Mouse (Mus musculus): ENCODE data around the gene Mras. TPM values are rescaled to one million over a fixed set of nuclear protein-coding genes. Genes with fewer than 3 reads are reported as not detected.

Mras gene
- polyA plus RNA-seq, 1 experiment from 2014 or later = 6.9 TPM

GRCm38 (mm10) chr9:99444590-99445178, 7.5 kb upstream of the Mras start:
- no peak overlapping the region for H3K9ac ChIP-seq (ENCODE audit: low read depth, low read length)
- H3K36me3 ChIP-seq (ENCODE audit: control insufficient read depth, insufficient read depth, low read length) = no peaks in the 10 kb centered on the region
- WGBS = 34% methylated on average over 8 of the region's 8 CpGs
- H3K4me3 ChIP-seq (ENCODE audit: low read length) = no peak overlapping the region
- H3K27ac ChIP-seq (ENCODE audit: low read length) = no peak overlapping the region
- no peak for ATAC-seq
- H3K4me2 ChIP-seq (ENCODE audit: low read depth, low read length) = no peak overlapping the region
- no peaks in the 10 kb centered on the region for H3K4me1 ChIP-seq (ENCODE audit: control insufficient read depth, insufficient read depth, low read length)
- no peaks in the 10 kb centered on the region for H3K9me3 ChIP-seq (ENCODE audit: control insufficient read depth, low read length)
- H3K27me3 ChIP-seq (replicated peaks; ENCODE audit: control insufficient read depth, insufficient read depth, low read length) = no peaks in the 10 kb centered on the region

- no peak overlapping the region for H3K4me2 ChIP-seq (ENCODE audit: low read depth, low read length)
- no peak overlapping the region for H3K27ac ChIP-seq (ENCODE audit: low read length)
- H3K9me3 ChIP-seq (ENCODE audit: control insufficient read depth, low read length) = no peaks in the 10 kb centered on the region
- no peaks in the 10 kb centered on the region for H3K36me3 ChIP-seq (ENCODE audit: control insufficient read depth, insufficient read depth, low read length)
- H3K27me3 ChIP-seq (replicated peaks; ENCODE audit: control insufficient read depth, insufficient read depth, low read length) = 0 out of 2 replicates have a peak, but pooled peaks cover 3% of the 10 kb centered on the region
- no peak overlapping the region for H3K9ac ChIP-seq (ENCODE audit: low read depth, low read length)
- H3K4me1 ChIP-seq (ENCODE audit: control insufficient read depth, insufficient read depth, low read length) = peaks cover 6% of the 10 kb centered on the region; the same call in 1 of the 2 replicates
- no peak overlapping the region for H3K4me3 ChIP-seq (ENCODE audit: low read length)
- ATAC-seq = no peak
- 89% methylated on average over 4 of the region's 4 CpGs for WGBS
Measured at GRCm38 (mm10) chr9:99441647-99442433, 4.7 kb upstream of the Mras start.

- no peaks in the 10 kb centered on the region for H3K36me3 ChIP-seq (ENCODE audit: control insufficient read depth, insufficient read depth, low read length)
- H3K9me3 ChIP-seq (ENCODE audit: control insufficient read depth, low read length) = no peaks in the 10 kb centered on the region
- H3K27me3 ChIP-seq (replicated peaks; ENCODE audit: control insufficient read depth, insufficient read depth, low read length) = 0 out of 2 replicates have a peak, but pooled peaks cover 3% of the 10 kb centered on the region
- H3K9ac ChIP-seq (ENCODE audit: low read depth, low read length) = no peak overlapping the region
- 73% methylated on average over 5 of the region's 5 CpGs for WGBS
- no peak overlapping the region for H3K27ac ChIP-seq (ENCODE audit: low read length)
- H3K4me2 ChIP-seq (ENCODE audit: low read depth, low read length) = no peak overlapping the region
- ATAC-seq = no peak
- no peak overlapping the region for H3K4me3 ChIP-seq (ENCODE audit: low read length)
- H3K4me1 ChIP-seq (ENCODE audit: control insufficient read depth, insufficient read depth, low read length) = peaks cover 6% of the 10 kb centered on the region
Measured at GRCm38 (mm10) chr9:99440941-99441340, 3.8 kb upstream of the Mras start.

- H3K9ac ChIP-seq (ENCODE audit: low read depth, low read length) = no peak overlapping the region
- no peak for ATAC-seq
- no peak overlapping the region for H3K4me2 ChIP-seq (ENCODE audit: low read depth, low read length)
- H3K36me3 ChIP-seq (ENCODE audit: control insufficient read depth, insufficient read depth, low read length) = no peaks in the 10 kb centered on the region
- H3K27me3 ChIP-seq (replicated peaks; ENCODE audit: control insufficient read depth, insufficient read depth, low read length) = 0 out of 2 replicates have a peak, but pooled peaks cover 3% of the 10 kb centered on the region
- no peak overlapping the region for H3K27ac ChIP-seq (ENCODE audit: low read length)
- no peaks in the 10 kb centered on the region for H3K9me3 ChIP-seq (ENCODE audit: control insufficient read depth, low read length)
- no peak overlapping the region for H3K4me3 ChIP-seq (ENCODE audit: low read length)
- peaks cover 12% of the 10 kb centered on the region for H3K4me1 ChIP-seq (ENCODE audit: control insufficient read depth, insufficient read depth, low read length)
- WGBS = 82% methylated on average over 8 of the region's 8 CpGs
Measured at GRCm38 (mm10) chr9:99439064-99439463, 1.9 kb upstream of the Mras start.

- Histone ChIP-seq H3K27me3 (replicated peaks; ENCODE audit: control insufficient read depth, insufficient read depth, low read length) (0 out of 2 replicates have a peak, but pooled peaks cover 3% of the 10 kb centered on the region), H3K4me2 (ENCODE audit: low read depth, low read length) (no peak overlapping the region), H3K9me3 (ENCODE audit: control insufficient read depth, low read length) (no peaks in the 10 kb centered on the region), H3K4me3 (ENCODE audit: low read length) (no peak overlapping the region), H3K27ac (ENCODE audit: low read length) (no peak overlapping the region), H3K9ac (ENCODE audit: low read depth, low read length) (no peak overlapping the region), H3K4me1 (ENCODE audit: control insufficient read depth, insufficient read depth, low read length) (peaks cover 12% of the 10 kb centered on the region), H3K36me3 (ENCODE audit: control insufficient read depth, insufficient read depth, low read length) (no peaks in the 10 kb centered on the region)
- no peak for ATAC-seq
- 76% methylated on average over 12 of the region's 12 CpGs for WGBS
Measured at GRCm38 (mm10) chr9:99437781-99438565, 792 bp upstream of the Mras start.

- peak overlapping the region; percentile 30 for H3K27ac ChIP-seq (ENCODE audit: low read length)
- ATAC-seq = peak; percentile 90
- 1% methylated on average over 67 of the region's 86 CpGs for WGBS
Measured at GRCm38 (mm10) chr9:99436182-99437030, 775 bp downstream of the Mras start.

GRCm38 (mm10) chr9:99435619-99436181, 1.5 kb downstream of the Mras start:
- 31% methylated on average over 16 of the region's 16 CpGs for WGBS
- peaks cover 12% of the 10 kb centered on the region for H3K4me1 ChIP-seq (ENCODE audit: control insufficient read depth, insufficient read depth, low read length)
- H3K9me3 ChIP-seq (ENCODE audit: control insufficient read depth, low read length) = no peaks in the 10 kb centered on the region
- H3K27ac ChIP-seq (ENCODE audit: low read length) = peak overlapping the region; percentile 6
- H3K4me3 ChIP-seq (ENCODE audit: low read length) = peak overlapping the region; percentile 76
- ATAC-seq = peak; percentile 20
- peak overlapping the region; percentile 85 for H3K9ac ChIP-seq (ENCODE audit: low read depth, low read length)
- no peaks in the 10 kb centered on the region for H3K36me3 ChIP-seq (ENCODE audit: control insufficient read depth, insufficient read depth, low read length)
- H3K27me3 ChIP-seq (replicated peaks; ENCODE audit: control insufficient read depth, insufficient read depth, low read length) = 0 out of 2 replicates have a peak, but pooled peaks cover 3% of the 10 kb centered on the region
- H3K4me2 ChIP-seq (ENCODE audit: low read depth, low read length) = peak overlapping the region; percentile 92

More at GRCm38 (mm10) chr9:99436182-99437030, 775 bp downstream of the Mras start:
- 0 out of 2 replicates have a peak, but pooled peaks cover 3% of the 10 kb centered on the region for H3K27me3 ChIP-seq (replicated peaks; ENCODE audit: control insufficient read depth, insufficient read depth, low read length)
- H3K4me2 ChIP-seq (ENCODE audit: low read depth, low read length) = peak overlapping the region; percentile 92
- peak overlapping the region; percentile 85 for H3K9ac ChIP-seq (ENCODE audit: low read depth, low read length)
- no peaks in the 10 kb centered on the region for H3K9me3 ChIP-seq (ENCODE audit: control insufficient read depth, low read length)
- H3K36me3 ChIP-seq (ENCODE audit: control insufficient read depth, insufficient read depth, low read length) = no peaks in the 10 kb centered on the region
- H3K4me3 ChIP-seq (ENCODE audit: low read length) = peak overlapping the region; percentile 76
- H3K4me1 ChIP-seq (ENCODE audit: control insufficient read depth, insufficient read depth, low read length) = peaks cover 12% of the 10 kb centered on the region

- Histone ChIP-seq H3K36me3 (ENCODE audit: control insufficient read depth, insufficient read depth, low read length) (no peaks in the 10 kb centered on the region), H3K27me3 (replicated peaks; ENCODE audit: control insufficient read depth, insufficient read depth, low read length) (0 out of 2 replicates have a peak, but pooled peaks cover 3% of the 10 kb centered on the region), H3K9me3 (ENCODE audit: control insufficient read depth, low read length) (no peaks in the 10 kb centered on the region), H3K4me3 (ENCODE audit: low read length) (peak overlapping the region; percentile 76), H3K4me2 (ENCODE audit: low read depth, low read length) (peak overlapping the region; percentile 92), H3K27ac (ENCODE audit: low read length) (peak overlapping the region; percentile 6), H3K9ac (ENCODE audit: low read depth, low read length) (0 out of 2 replicates have a peak overlapping the region, but pooled peaks have one; percentile 24), H3K4me1 (ENCODE audit: control insufficient read depth, insufficient read depth, low read length) (peaks cover 12% of the 10 kb centered on the region)
- ATAC-seq = 0 out of 2 replicates have a peak, but pooled peaks have one; percentile 15
- WGBS = 41% methylated on average over 14 of the region's 14 CpGs
Measured at GRCm38 (mm10) chr9:99434892-99435618, 2.1 kb downstream of the Mras start.

Measured in intestine, embryonic 16.5 days (tissue).